Mouse (Mus musculus) embryonic fibroblast, embryonic 13.5 days (primary cell): ENCODE results near the gene Dnajc6.

Source experiments
- CTCF ChIP-seq: IDR thresholded peaks from 2 replicates; pipeline ENCODE4 v1.5.1; 2011; ENCODE audit warnings: mild to moderate bottlenecking, control low read depth, low read length, moderate library complexity, borderline replicate concordance; ENCODE audit not compliant: insufficient read depth
- POLR2A ChIP-seq: IDR thresholded peaks from 2 replicates; pipeline ENCODE4 v1.6.1; 2011; ENCODE audit warnings: low read depth, mild to moderate bottlenecking, control low read depth, low read length, moderate library complexity

DNA sequence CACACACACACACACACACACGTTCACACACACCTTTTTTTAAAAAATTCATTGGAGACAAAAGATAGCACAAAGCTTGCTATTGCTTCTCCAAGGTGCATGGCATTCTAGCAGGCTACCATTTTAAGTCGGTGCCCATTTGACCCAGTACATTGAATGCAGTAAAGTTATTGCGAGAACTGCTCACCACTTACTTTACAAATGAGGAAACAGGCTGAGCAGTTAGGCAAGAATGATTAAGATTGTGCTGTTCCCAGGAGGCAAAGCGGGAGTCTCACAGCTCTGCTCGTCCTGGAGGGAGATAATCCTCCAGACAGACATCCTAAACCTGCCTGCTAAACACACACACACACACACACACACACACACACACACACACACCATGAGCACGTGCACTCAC lies 4.7 kb upstream of the Dnajc6 start:
- no peak for TF ChIP-seq CTCF
- TF ChIP-seq POLR2A, result no peak
